Mouse (Mus musculus) hindlimb bud, embryonic 11.5 days (tissue): ENCODE data around the gene 1700001C19Rik.

Source experiments
- DNase-seq: peaks from one replicate; pipeline ENCODE4 v3.0.0-alpha.2; 2012; ENCODE audit warnings: low read depth, low spot score; ENCODE audit errors: extremely low spot score

1700001C19Rik gene

DNA sequence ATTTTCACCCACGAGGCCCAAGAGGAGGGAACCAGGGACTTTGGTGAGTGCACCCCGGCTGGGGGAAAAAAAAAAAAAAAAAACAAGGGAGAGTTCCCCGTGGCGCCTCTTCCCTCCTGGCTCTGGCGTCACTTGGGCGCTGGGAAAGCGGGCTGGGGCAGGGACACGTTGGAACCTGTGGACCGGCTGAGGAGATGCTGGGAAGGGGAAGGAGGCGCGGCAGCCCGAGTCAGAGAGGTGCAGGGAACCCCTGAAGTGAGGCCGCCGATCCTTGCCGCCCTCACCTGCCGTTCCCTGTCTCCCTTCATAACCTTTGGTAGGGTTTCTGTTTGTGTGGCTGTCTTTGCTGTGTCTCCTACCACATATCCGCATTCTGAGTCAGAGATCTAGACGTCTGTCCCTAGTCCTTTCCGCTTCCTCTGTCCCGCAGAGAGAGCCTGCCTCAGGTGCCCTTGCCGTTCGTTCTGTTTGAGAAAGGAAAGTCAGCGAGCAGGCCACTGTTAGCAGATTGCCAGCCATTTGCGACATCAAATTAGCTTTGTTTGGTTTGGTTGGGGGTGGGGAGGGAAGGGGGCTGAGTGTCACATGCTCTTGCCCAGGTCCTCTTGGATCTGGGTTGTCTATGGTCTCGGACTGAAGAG lies at the start of gene 1700001C19Rik:
1700001C19Rik (minus strand) TSS at position 470 of the 641 bp plus-strand sequence.
- DNase-seq, result no peak

DNA sequence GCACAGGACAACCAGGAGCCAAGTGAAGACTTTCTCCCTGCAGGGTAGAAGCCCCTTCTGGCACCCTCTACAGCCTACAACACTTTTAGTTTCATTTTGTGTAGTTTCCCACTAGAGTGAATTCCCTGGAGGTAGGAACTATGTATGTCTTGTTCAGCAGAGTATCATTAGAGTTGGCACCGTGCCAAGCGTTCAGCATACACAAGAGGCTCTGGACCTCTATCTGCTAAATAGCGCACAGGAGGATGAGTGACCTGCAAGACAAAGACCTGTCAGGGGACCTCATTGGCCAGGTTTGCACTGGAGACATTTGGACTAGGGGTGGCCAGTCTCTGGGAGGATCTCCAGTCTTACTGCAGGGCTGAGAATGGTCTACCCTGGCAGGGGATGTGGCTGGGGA lies 48.6 kb upstream of the 1700001C19Rik start:
- DNase-seq, result no peak

- DNase-seq, result no peak
Observed at GRCm38 (mm10) chr17:47484993-47485392, 47.8 kb upstream of the 1700001C19Rik start.

DNA sequence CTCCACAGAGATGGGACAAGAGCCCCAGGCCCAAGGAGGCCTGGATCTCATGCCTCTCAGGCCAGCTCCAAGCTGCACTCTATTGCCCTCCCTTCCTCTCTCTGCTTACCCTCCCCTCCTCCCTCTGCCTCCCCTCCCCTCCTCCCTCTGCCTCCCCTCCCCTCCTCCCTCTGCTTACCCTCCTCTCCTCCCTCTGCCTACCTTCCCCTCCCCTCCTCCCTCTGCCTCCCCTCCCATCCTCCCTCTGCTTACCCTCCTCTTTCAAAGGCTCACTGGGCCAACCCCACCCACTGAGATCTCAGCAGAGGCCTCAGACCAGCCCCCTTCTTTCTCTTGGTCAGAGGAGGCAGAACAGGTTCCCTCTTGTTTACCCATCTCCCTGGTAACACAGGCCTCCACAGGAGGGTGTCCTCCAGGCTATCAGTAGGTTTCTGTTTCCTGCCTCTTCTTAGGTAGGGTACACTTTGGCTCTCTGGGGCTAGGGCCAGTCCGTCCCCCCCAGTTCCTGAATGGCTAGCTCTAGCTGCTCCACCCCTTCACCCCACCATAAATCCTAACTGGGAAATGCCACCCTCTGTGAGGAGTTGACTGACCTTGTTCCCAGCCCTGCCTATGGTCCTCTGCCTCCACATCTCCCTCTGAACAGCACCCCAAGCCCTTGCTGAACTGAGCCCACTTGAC lies 47.2 kb upstream of the 1700001C19Rik start:
- DNase-seq, result no peak

DNA sequence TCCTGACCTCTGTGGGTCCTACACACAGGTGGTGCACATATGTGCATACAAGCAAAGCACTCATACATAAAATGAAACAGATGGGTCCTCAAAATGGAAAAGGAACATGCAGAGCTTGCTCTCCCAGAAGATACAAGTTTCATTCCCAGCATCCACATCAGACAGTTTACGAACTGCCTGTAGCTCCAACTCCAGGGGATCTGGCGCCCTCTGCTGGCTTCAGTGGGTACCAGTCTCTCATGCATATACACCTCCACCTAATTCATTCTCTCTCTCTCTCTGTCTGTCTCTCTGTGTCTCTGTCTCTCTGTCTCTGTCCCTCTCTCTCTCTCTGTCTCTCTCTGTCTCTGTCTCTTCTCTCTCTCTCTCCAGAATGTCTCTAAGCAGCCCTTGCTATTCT lies 45.2 kb upstream of the 1700001C19Rik start:
- DNase-seq, result no peak

DNA sequence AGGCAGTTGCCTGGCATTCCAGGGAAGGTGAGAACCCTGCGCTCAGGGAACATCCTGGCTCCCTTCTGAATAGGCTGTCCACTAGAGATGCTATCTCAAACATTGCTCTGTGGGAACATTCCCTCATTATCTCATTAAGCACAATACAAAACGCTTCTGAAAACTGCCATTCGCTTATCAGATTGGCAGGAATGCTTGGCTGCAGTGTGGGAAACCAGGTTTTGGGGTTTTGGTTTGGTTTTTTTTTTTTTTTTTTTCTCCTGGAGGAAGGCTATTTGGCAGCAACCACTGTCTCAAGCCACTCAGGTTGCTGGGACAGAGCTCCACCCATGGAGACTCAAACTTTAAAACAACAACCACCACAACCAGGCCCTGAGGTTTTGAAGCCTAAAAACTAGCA lies 42.7 kb upstream of the 1700001C19Rik start:
- no peak for DNase-seq

- DNase-seq, result no peak
Observed at GRCm38 (mm10) chr17:47475714-47476113, 38.5 kb upstream of the 1700001C19Rik start.

- no peak for DNase-seq
Observed at GRCm38 (mm10) chr17:47475181-47475580, 38.0 kb upstream of the 1700001C19Rik start.

- no peak for DNase-seq
Observed at GRCm38 (mm10) chr17:47474250-47474649, 37.1 kb upstream of the 1700001C19Rik start.

DNA sequence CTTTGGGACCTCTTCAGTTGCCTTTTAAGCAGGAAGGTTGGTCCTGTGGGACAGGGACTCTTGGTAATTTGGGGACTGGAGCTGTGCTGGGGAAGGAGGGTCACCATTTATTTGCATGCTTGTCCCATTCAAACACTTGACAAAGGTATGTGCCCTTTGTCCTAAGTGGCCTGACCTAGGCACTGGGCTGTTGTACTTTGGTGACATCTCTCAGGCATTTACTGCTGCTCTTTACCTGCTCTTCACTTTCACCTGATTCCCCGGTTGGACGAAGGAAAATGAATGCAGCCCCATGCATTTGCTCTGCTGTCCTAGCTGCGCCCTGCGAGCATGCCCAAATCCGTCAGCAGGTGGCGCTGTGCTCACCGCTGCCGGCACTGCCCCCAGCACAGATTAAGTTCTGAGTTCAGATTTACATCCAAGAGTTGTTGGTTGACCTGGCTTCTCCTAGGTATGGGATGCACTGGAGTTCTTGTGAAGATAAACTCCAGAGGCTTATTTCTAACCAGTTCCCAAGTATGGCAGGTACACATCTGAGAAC lies 36.3 kb upstream of the 1700001C19Rik start:
- no peak for DNase-seq

- no peak for DNase-seq
Observed at GRCm38 (mm10) chr17:47472435-47473350, 35.5 kb upstream of the 1700001C19Rik start.

DNA sequence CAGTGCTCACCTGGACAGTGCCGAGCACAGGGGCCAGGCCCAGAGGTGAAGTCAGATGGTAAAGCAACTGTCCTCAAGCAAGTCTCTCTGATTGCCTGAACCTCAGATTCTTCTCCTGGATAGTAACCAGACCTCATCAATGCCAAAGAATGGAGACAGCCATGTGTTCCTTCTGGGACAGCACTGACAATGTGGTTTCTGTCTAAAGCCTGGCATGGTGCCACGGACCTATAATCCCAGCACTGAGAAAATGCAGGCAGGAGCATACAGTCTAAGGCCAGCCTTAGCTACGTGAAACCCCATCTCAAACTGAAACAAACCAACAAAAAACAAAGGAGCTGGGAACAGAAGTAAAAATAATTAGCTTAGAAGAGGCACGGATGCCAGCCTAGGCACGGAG lies 33.5 kb upstream of the 1700001C19Rik start:
- no peak for DNase-seq

GRCm38 (mm10) chr17:47470121-47470520 lies 32.9 kb upstream of the 1700001C19Rik start:
- no peak for DNase-seq

DNA sequence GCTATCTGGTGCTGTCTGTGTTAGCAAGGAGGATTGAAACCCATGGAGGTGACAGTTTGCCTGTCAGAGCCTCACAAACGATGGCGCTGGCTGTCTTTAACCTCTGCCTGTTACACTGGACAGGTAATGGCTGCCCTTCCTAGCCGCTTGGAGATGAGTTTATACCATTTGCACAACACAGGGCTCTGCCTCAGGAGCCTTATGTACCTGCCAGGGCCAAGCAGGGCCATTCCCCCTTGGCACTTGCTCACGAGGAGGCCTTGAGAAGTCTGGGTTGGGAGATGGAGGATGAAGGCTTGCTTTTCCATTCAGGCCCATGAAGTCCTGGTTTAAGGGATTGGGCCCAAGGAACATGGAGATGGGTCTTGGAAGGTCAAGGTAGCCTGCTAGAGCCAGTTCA lies 32.5 kb upstream of the 1700001C19Rik start:
- DNase-seq, result no peak

DNA sequence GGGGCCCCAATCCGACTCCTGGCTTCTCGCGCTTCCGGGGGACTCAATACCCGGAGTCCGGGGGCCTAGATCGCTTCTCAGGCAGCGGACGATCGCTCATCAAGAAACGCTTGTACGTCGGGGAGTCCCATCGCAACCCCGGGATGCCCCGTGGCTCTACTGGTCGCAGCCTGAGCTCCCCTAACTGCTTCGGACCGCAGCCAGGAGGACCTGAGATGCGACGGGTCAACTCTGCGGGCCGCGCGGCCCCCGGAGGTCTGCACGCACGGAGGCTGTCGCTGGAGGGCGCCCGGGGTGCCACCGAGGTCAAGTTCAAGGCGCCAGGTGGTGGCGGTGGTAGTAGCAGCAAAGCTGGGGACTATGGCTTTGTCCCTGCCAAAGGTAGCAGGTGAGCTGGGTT lies 31.3 kb upstream of the 1700001C19Rik start:
- DNase-seq, result no peak

DNA sequence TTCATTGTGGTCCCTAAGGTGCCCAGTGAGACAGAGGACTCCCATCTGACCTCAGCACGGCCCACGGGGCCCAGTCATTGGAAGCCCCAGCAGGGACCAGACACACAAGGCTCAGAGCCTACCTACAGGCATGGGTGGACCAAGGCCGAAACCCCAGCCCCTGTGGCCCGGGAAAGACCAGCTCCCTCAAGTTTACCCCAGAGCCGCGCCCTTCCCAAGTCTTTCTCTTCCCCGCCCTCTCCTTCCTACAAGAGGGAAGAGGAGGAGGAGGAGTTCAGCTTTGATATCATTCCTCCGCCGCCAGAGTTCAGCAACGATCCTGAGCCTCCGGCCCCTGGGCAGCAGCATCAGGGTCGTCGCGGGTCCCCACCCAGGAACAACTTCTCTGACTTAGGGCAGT lies 30.9 kb upstream of the 1700001C19Rik start:
- no peak for DNase-seq

GRCm38 (mm10) chr17:47467659-47468058 lies 30.5 kb upstream of the 1700001C19Rik start:
- no peak for DNase-seq

- no peak for DNase-seq
Observed at GRCm38 (mm10) chr17:47466284-47466683, 29.1 kb upstream of the 1700001C19Rik start.

- no peak for DNase-seq
Observed at GRCm38 (mm10) chr17:47465016-47465415, 27.8 kb upstream of the 1700001C19Rik start.

- no peak for DNase-seq
Observed at GRCm38 (mm10) chr17:47464248-47464965, 27.2 kb upstream of the 1700001C19Rik start.
